Comparison of ENCODE assay signal across 8 mouse cellular contexts in genomic region chr3:149444854-149445577, GRCm38 (mm10).
A peak's percentile ranks its signal among the peaks of the same experiment; 100 is the strongest.
DNase-seq lines count a peak whose midpoint lies in the region; ATAC-seq and TF ChIP-seq lines count a peak whose summit lies in the region.

No protein-coding gene starts in this region.

- peak; percentile 78 for ATAC-seq in hindbrain, embryonic 13.5 days (ENCODE audit: low FRiP score)
- ATAC-seq in megakaryocyte progenitor cell, adult 5-6 weeks (replicated peaks; ENCODE audit: poor library complexity) = peak; percentile 65
- no peak for ATAC-seq in stomach, embryonic 14.5 days (ENCODE audit: insufficient number of reproducible peaks, insufficient read depth, low FRiP score, low read depth)

- no peak for TF ChIP-seq POLR2A in spleen, adult 2 months (IDR thresholded peaks at IDR 0.05; ENCODE audit: low read depth, low read length)
- TF ChIP-seq POLR2A in embryonic fibroblast, embryonic 13.5 days (IDR thresholded peaks at IDR 0.05; ENCODE audit: low read depth, low read length) = no peak

- H3K9ac ChIP-seq in hindbrain, embryonic 13.5 days = peak overlapping the region; percentile 66
- H3K9ac ChIP-seq in stomach, embryonic 14.5 days (replicated peaks; ENCODE audit: low read depth, low read length) = no peak overlapping the region

- H3K27me3 ChIP-seq in spleen, adult 2 months (ENCODE audit: control insufficient read depth, insufficient read depth, low read length) = no peaks in the 10 kb centered on the region
- H3K27me3 ChIP-seq in hindbrain, embryonic 13.5 days = peaks cover 7% of the 10 kb centered on the region; the same call in 1 of the 2 replicates
- no peaks in the 10 kb centered on the region for H3K27me3 ChIP-seq in stomach, embryonic 14.5 days (ENCODE audit: control insufficient read depth, insufficient read depth, low read length)

- no peaks in the 10 kb centered on the region for H3K4me1 ChIP-seq in spleen, adult 2 months (ENCODE audit: control insufficient read depth, insufficient read depth, insufficient read length)
- no peaks in the 10 kb centered on the region for H3K4me1 ChIP-seq in embryonic fibroblast, embryonic 13.5 days (ENCODE audit: control insufficient read depth, insufficient read depth, low read length)
- H3K4me1 ChIP-seq in hindbrain, embryonic 13.5 days (replicated peaks) = no peaks in the 10 kb centered on the region; the same call in 1 of the 2 replicates
- no peaks in the 10 kb centered on the region for H3K4me1 ChIP-seq in stomach, embryonic 14.5 days (ENCODE audit: control insufficient read depth, insufficient read depth, low read length)

- H3K4me2 ChIP-seq in hindbrain, embryonic 13.5 days = peak overlapping the region; percentile 47
- H3K4me2 ChIP-seq in stomach, embryonic 14.5 days (replicated peaks; ENCODE audit: low read depth, low read length) = peak overlapping the region; percentile 35

- H3K9me3 ChIP-seq in hindbrain, embryonic 13.5 days = no peaks in the 10 kb centered on the region
- H3K9me3 ChIP-seq in stomach, embryonic 14.5 days (ENCODE audit: control insufficient read depth, low read depth, low read length) = no peaks in the 10 kb centered on the region

- DNase-seq in spleen, adult 2 months (ENCODE audit: low read depth in 1 of 2, low spot score in 2 of 2) = no peak
- no peak for DNase-seq in spleen, postnatal 4 days (ENCODE audit: low spot score in 2 of 2)
- DNase-seq in left cerebral cortex, postnatal 36 days (ENCODE audit: low spot score in 2 of 2) = peak; percentile 39 to 43
- DNase-seq in natural killer cell, adult 2 months (ENCODE audit: low spot score in 2 of 2) = no peak

- H3K36me3 ChIP-seq in spleen, adult 2 months (ENCODE audit: control insufficient read depth, insufficient read depth, low read length) = no peaks in the 10 kb centered on the region
- no peaks in the 10 kb centered on the region for H3K36me3 ChIP-seq in hindbrain, embryonic 13.5 days
- H3K36me3 ChIP-seq in stomach, embryonic 14.5 days (ENCODE audit: control insufficient read depth, insufficient read depth, low read length) = no peaks in the 10 kb centered on the region

- no peak overlapping the region for H3K27ac ChIP-seq in spleen, adult 2 months (ENCODE audit: insufficient read depth, low read length)
- no peak overlapping the region for H3K27ac ChIP-seq in embryonic fibroblast, embryonic 13.5 days (ENCODE audit: insufficient read depth, low read length)
- 0 out of 2 replicates have a peak overlapping the region, but pooled peaks have one; percentile 19 for H3K27ac ChIP-seq in hindbrain, embryonic 13.5 days
- no peak overlapping the region for H3K27ac ChIP-seq in stomach, embryonic 14.5 days (ENCODE audit: low read length)

- H3K4me3 ChIP-seq in spleen, adult 2 months (ENCODE audit: extremely low read depth, insufficient read depth, insufficient read length) = no peak overlapping the region
- peak overlapping the region; percentile 49 for H3K4me3 ChIP-seq in embryonic fibroblast, embryonic 13.5 days (ENCODE audit: insufficient read depth, low read length)
- peak overlapping the region; percentile 40 for H3K4me3 ChIP-seq in hindbrain, embryonic 13.5 days
- peak overlapping the region; percentile 25 for H3K4me3 ChIP-seq in stomach, embryonic 14.5 days (ENCODE audit: low read depth, low read length)

- peak; percentile 42; the same call in 1 of the 2 replicates for TF ChIP-seq CTCF in spleen, adult 2 months (IDR thresholded peaks at IDR 0.05; ENCODE audit: extremely low read depth, insufficient read depth, insufficient read length, insufficient replicate concordance)
- TF ChIP-seq CTCF in embryonic fibroblast, embryonic 13.5 days (IDR thresholded peaks at IDR 0.05; ENCODE audit: borderline replicate concordance, insufficient read depth, low read length) = no peak

- 30% methylated on average over 15 of the region's 15 CpGs for WGBS in spleen, adult 2 months
- 5% methylated on average over 15 of the region's 15 CpGs for WGBS in hindbrain, embryonic 13.5 days
- WGBS in stomach, embryonic 14.5 days = 3% methylated on average over 15 of the region's 15 CpGs

- intact Hi-C loops in left cerebral cortex, postnatal 36 days (cut with DNase I) = loop anchor here (5.0 kb wide), 1 partner anchor 458 kb away; no protein-coding TSS in a partner anchor

Comparison
In these comparisons a context has a peak if more than half of its experiments do, and no peak if none do; other contexts are left out.
1. DNase-seq: peak in left cerebral cortex, postnatal 36 days (2 of 2); none in spleen, adult 2 months (0 of 2), spleen, postnatal 4 days (0 of 2) and natural killer cell, adult 2 months (0 of 2).